Mouse (Mus musculus) cortical plate, adult 2 months (tissue): Measurements from ENCODE around the gene Palld. TPM values are rescaled to one million over a fixed set of nuclear protein-coding genes. Genes with fewer than 3 reads are reported as not detected.

Source experiments
- H3K27ac ChIP-seq: fragments of 200-500 bp; 2 replicates; pipeline ENCODE4 v1.5.1; 2012; ENCODE audit warnings: low read length, control low read depth, inconsistent platforms; ENCODE audit not compliant: insufficient read depth
- H3K4me1 ChIP-seq: fragments of 200-500 bp; 2 replicates; pipeline ENCODE4 v1.6.1; 2011; ENCODE audit warnings: low read length; ENCODE audit not compliant: control insufficient read depth, insufficient read depth
- H3K4me3 ChIP-seq: fragments of 200-500 bp; 2 replicates; pipeline ENCODE4 v1.5.1; 2011; ENCODE audit warnings: mild to moderate bottlenecking, low read length, control low read depth; ENCODE audit not compliant: insufficient read depth
- CTCF ChIP-seq: fragments of 200-500 bp; IDR thresholded peaks from 2 replicates; pipeline ENCODE4 v1.5.1; 2011; ENCODE audit warnings: mild to moderate bottlenecking, control low read depth, low read length; ENCODE audit not compliant: insufficient read depth; ENCODE audit errors: extremely low read depth
- POLR2A ChIP-seq: fragments of 200-500 bp; IDR thresholded peaks from 2 replicates; pipeline ENCODE4 v1.6.1; 2011; ENCODE audit warnings: mild to moderate bottlenecking, low read length, control low read depth; ENCODE audit not compliant: insufficient read depth; ENCODE audit errors: extremely low read depth
- polyA plus RNA-seq: library from polyadenylated mRNA; depleted of rRNA; stranded (reverse); fragments of >200 nt; gene quantifications from 2 replicates; pipeline ENCODE4 v1.2.3, GENCODE M21; 2012

The Palld gene
- polyA plus RNA-seq, 1 experiment = 3.5 TPM

DNA sequence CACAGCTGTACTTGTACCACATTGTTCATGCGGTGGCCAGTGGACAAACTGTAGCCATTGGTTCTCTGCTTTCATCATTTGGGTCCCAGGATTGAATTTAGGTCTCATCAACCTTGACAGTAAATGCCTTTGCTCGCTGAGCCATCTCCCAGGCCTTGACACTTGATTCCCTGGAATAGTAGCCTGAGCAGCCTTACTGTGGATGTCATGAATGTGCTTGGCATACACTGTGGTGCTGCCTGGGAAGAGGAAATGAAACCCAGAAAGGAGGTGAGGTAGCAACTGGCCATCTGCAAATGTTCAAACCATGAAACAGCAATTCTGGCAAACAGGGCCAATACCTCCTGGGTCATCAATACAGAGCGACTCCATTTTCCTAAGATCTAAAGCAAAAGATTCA is 34.0 kb downstream of the Palld start:
- TF ChIP-seq POLR2A (no peak), CTCF (no peak)
- Histone ChIP-seq H3K4me1 (no peaks in the 10 kb centered on the region), H3K27ac (no peak overlapping the region), H3K4me3 (no peak overlapping the region)

- Histone ChIP-seq H3K4me1 (no peaks in the 10 kb centered on the region), H3K4me3 (no peak overlapping the region), H3K27ac (no peak overlapping the region)
- TF ChIP-seq POLR2A (no peak), CTCF (no peak)
Observed at GRCm38 (mm10) chr8:61866920-61867319, 35.6 kb downstream of the Palld start.

- Histone ChIP-seq H3K4me3 (no peak overlapping the region), H3K4me1 (no peaks in the 10 kb centered on the region), H3K27ac (no peak overlapping the region)
- no peak for TF ChIP-seq POLR2A
- no peak for TF ChIP-seq CTCF
Observed at GRCm38 (mm10) chr8:61865365-61865764, 37.1 kb downstream of the Palld start.

GRCm38 (mm10) chr8:61851270-61851669 is 51.2 kb downstream of the Palld start:
- Histone ChIP-seq H3K27ac (no peak overlapping the region), H3K4me3 (no peak overlapping the region), H3K4me1 (no peaks in the 10 kb centered on the region)
- TF ChIP-seq POLR2A = no peak
- no peak for TF ChIP-seq CTCF

DNA sequence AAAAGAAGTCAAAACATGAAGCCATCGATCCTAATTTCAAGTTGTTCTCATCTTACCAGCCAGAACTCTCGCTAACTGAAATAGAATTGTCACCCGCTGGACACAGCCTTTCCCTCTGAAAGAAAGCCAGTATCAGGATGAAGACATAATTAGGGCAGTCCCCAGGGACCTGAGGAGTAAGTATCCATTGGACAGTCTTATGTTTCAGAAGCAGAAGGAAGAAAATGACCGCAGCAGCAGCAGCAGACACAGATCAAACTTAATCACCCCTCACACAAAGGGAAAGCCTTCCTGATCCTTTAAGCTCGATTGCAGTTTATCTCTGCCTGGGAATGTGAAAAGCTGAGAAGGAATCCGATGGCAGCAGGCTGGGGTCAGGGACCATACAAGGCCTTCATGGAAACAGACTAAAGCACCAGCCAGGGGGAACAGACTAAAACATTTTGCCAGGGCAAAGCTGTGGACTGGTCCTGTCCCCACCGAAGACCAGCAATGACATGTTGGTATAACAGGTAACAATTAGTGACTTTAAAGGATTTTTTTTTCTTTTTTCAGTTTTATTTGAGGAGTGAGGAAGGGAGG is 53.8 kb downstream of the Palld start:
- no peaks in the 10 kb centered on the region; the same call in 1 of the 2 replicates for H3K4me1 ChIP-seq
- no peak overlapping the region for H3K4me3 ChIP-seq
- no peak overlapping the region for H3K27ac ChIP-seq
- TF ChIP-seq POLR2A = no peak
- TF ChIP-seq CTCF = no peak

DNA sequence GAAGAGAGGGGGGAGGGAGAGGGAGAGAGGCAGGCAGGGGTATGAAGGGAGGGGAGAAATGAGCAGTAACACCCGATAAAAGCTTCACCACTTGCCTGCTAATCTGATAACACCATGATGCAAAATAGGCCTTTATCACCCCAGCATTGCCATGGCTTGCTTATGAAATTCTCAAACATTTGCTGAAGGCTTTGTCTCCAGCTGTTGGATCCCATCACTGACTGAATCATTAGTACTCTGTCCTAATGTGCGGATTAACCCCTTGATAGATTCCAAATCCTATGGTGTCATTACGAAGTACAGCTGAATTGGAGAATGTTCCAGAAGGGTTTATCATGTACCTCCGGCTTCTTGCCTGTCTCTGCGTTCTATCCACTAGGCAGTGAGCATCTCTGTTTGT is 55.0 kb downstream of the Palld start:
- no peak for TF ChIP-seq POLR2A
- TF ChIP-seq CTCF = no peak

DNA sequence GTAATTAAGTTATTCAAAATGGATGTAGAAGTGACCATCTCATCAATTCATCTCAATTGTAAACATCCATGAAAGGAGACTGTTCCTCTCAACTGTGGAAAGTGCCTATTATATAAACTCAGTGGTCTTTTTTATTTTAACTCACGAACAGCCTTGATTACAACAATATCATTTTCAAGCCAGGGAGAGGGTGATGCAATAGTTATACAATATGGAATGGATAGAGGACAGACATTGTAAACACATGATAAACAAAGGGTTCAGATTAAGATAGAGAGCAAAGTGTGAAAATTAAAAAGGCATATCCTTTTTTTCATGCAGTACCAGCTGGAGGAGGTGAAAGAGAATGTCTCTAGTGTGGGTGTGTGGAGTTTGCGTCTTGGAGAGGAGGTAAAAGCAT is 57.5 kb downstream of the Palld start:
- no peak for TF ChIP-seq POLR2A
- TF ChIP-seq CTCF = no peak
- no peak overlapping the region for H3K27ac ChIP-seq
- H3K4me3 ChIP-seq = no peak overlapping the region
- no peaks in the 10 kb centered on the region; the same call in 1 of the 2 replicates for H3K4me1 ChIP-seq

More for the DNA sequence above, 55.0 kb downstream of the Palld start:
- H3K4me3 ChIP-seq = no peak overlapping the region
- no peaks in the 10 kb centered on the region; the same call in 1 of the 2 replicates for H3K4me1 ChIP-seq
- H3K27ac ChIP-seq = no peak overlapping the region

DNA sequence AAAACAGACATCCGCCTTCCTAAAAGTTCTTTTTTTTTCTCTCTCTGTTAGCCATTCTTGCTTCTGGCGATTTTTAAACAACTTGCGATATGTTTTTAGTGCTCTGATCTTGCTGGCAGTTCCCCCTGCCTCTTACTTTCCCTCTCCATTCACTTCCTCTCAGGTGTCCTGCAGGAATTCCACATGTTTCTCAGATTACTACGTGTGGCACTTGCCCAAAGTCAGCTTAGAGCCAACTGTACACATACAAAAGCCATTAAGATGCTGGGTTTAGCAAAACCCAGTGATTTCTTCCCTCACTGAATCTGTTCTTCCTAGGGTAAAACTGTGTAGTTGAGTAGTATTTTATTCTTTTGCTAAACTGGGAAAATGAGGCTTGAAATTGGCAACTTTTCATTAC is 57.9 kb downstream of the Palld start:
- Histone ChIP-seq H3K27ac (no peak overlapping the region), H3K4me3 (no peak overlapping the region), H3K4me1 (no peaks in the 10 kb centered on the region; the same call in 1 of the 2 replicates)
- no peak for TF ChIP-seq POLR2A
- TF ChIP-seq CTCF = no peak

GRCm38 (mm10) chr8:61843776-61844175 is 58.7 kb downstream of the Palld start:
- TF ChIP-seq CTCF = no peak
- no peak for TF ChIP-seq POLR2A
- no peak overlapping the region for H3K4me3 ChIP-seq
- H3K4me1 ChIP-seq = no peaks in the 10 kb centered on the region; the same call in 1 of the 2 replicates
- no peak overlapping the region for H3K27ac ChIP-seq

DNA sequence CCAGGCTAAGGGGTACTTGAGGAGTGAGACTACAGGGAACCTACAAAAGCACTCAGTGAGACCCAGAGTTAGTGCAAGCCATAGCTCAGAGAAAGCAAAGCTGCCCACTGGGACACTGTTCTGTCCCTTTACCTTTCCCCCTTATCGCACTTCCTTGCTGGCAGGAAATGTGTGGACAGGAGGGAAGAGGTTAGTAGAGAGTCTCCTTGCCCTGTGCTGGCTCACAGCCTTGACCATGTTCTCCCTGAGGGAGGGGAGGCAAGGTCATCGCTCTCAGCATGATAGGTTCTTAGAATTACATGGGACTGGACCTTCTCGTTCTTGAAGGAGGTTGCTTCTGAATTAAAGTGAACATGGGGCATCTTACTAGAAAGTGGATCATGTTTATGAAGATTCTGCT is 69.3 kb downstream of the Palld start:
- Histone ChIP-seq H3K27ac (no peak overlapping the region), H3K4me1 (no peaks in the 10 kb centered on the region), H3K4me3 (no peak overlapping the region)
- TF ChIP-seq CTCF (no peak), POLR2A (no peak)

DNA sequence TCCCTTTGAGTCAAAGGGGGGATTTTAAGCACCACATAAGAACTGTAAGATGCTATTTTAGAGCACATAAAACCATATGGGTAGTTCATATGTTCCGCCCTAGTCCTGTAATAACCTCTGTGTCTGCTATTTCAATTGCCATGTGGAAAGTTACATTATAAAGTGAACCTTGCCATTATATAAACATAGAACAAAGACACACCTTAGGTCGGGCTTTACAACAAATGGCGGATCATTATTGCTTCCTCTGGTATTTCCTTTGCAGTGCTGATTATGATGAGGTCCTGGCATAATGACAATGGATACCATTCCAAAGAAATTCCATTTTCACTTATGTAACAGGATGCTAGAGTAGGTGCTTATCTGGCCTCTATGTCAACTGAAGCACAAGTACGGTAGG is 70.5 kb downstream of the Palld start:
- H3K4me1 ChIP-seq = no peaks in the 10 kb centered on the region
- H3K4me3 ChIP-seq = no peak overlapping the region
- H3K27ac ChIP-seq = no peak overlapping the region
- no peak for TF ChIP-seq POLR2A
- no peak for TF ChIP-seq CTCF

DNA sequence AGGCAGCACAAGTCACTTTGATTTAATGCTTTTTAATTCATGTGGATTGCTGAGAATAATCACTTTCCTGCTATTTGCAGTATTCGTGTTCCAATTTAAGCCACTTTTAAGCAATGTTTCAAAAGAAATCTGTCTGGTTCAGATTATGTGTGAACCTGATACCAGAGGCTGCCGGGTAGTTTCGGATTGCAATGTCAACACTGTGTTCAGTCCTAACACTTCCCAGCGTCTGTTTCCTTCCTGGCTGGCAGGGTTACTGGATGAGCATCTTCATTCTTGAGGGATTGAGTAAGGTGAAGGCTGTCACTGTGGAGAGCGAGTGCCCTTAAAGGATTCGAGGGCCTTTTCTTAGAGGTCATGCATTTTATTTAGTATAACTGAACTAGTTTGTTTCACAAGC is 71.7 kb downstream of the Palld start:
- no peaks in the 10 kb centered on the region for H3K4me1 ChIP-seq
- TF ChIP-seq POLR2A = no peak
- TF ChIP-seq CTCF = no peak
- no peak overlapping the region for H3K27ac ChIP-seq
- no peak overlapping the region for H3K4me3 ChIP-seq
